Mouse (Mus musculus): ENCODE data around the gene Gm28051.

Gm28051 gene

DNA sequence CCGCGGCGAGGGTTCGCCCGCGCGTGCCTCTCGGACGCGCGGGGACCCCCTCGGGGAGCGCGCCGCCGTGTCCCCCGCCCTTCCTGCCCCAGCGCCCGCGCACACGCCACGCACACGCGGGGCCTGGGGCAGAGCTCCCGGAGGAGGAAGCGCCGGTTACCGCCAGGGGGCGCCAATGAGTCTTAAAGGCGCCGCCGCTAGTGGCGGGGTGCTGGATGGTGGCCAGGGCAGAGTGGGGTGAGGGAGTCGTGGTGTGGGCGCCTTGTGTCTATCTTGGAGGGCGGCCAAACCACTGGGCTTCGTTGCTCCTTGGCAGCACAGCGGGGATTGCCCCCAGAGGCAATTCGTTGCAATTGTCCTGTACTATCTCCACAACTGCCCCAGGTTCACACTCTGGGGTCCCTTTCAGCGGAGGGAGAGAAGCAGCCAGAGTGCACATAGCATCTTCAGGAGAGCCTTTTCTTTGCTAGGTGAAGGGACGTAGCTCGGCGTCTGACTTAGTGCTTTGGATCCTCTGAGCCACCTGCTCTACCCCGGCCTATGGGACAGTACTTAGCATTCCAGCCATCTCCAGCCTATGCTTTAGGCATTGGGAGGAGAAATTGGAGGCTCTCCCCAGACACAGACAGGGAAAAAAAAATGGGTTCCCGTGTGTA lies 52.2 kb downstream of the Gm28051 start:
- DNase-seq: peak; percentile 92 to 94

GRCm38 (mm10) chr12:102704457-102705198 lies 52.9 kb downstream of the Gm28051 start, which contains the start of gene Itpk1:
TSS of gene Itpk1 (minus strand) at chr12:102704930.
- DNase-seq: peak; percentile 70 to 82

GRCm38 (mm10) chr12:102703921-102704408 lies 53.6 kb downstream of the Gm28051 start:
- DNase-seq: no peak

GRCm38 (mm10) chr12:102703441-102703840 lies 54.1 kb downstream of the Gm28051 start:
- no peak for DNase-seq

DNA sequence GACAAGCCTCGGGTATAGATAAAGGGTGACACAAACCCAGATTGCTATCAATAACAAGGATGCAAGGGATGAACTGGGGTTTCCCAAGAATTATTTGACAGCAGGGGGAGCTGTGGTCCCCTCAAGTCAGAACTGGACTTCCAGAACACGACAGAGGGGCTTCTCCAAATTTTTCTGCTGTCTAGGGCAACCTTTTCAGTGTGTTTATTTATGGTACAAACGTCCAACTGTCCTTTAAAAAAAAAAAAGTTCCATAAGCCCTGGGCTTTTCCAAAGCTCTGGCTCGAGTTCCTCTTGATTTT lies 54.5 kb downstream of the Gm28051 start:
- DNase-seq: peak; percentile 50 to 67

DNA sequence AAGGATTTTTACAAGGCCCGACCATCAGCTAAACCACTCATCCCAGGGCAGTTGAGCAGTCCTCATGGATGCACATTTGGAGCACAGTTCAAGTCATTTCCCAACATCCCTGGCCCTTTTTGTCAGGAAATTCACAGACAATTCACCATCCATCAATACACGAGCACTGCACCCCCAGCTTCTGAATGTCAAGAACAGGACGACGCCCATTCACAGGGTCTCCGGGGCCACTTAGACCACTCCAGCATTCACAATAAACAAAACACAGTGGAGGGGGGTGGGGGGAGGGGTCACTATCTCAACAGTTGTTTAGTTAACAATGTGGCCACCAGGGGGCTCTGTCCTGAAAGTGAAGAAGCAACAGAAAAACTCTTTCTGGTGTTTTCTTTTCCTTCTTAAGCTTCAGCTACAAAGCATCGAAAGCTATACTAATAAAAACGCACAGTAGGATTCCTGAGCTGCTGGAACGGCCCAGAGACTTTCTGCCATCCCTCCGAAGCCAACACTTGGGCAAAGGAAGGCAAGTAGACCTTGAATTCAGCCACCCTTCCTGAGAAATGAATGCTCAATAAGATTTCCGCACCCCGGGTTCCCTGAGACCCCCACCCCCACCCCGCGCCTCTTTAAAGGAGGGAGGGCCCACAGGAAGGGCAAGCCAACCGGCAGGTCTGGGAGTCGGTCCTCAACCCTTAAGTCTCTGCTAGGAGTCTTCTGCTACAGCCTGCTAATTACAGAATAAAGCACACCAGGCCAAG lies 55.0 kb downstream of the Gm28051 start:
- peak; percentile 93 to 94 for DNase-seq

DNA sequence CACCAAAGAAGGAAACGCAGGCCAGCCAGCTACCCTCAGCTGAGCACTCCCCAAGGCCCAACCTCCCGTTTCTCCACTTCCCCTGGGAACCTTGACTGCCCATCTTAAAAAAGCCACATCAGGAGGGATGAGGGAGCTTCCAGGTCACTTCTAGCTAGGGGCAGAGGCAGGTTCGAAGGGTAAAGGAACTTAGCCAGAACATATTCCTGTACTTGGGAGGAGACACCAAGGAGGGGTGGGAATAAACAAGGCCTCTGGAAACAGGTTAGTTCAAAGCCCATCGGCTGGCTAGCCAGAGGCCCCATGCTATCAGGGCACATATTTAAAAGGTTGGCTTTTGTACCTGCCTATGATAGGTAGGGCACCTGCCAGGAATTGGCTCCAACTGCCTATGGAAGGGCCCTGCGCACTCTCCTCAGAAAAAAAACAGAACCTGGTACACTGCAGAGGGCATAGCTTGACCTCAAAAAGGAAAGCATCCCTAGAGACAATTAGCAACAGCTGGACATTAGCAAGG lies 55.8 kb downstream of the Gm28051 start:
- DNase-seq: no peak

DNA sequence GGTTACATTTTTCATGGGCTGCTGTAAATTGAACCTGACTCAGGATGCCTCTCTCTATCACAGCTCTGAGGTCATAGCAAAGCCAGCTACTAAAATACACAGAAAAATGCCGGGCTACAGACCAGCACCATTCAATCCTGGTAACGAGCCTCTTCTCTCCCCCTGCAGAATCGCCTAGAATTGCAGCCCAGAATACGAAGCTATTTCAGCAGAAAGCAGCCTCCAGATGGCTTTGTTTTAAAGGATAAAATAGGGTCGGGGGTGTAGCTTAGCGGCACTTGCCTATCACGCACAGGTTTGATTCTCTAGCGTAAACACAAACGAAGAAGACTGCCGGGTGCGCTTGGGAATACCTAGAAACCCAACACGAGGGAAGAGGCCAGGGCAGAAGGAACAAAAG lies 57.1 kb downstream of the Gm28051 start:
- DNase-seq: no peak

DNA sequence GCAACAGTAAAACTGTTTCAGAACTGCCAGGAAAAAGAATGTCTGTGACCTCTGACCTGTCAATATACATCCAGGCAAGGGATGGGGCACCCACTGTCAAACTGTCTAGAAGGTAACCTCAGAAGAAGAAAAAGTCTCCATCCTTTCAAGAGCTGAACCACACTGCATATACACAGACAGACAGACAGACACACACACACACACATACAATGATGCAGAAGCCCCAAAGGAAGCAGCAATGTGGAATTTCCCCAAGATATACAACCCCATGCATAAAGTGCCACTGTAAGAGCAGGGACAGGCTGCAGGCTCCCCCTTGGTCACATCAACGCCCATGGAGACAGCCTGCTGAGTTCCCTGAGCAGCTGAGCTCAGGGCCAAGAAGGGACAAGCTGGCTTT lies 58.4 kb downstream of the Gm28051 start:
- no peak for DNase-seq

DNA sequence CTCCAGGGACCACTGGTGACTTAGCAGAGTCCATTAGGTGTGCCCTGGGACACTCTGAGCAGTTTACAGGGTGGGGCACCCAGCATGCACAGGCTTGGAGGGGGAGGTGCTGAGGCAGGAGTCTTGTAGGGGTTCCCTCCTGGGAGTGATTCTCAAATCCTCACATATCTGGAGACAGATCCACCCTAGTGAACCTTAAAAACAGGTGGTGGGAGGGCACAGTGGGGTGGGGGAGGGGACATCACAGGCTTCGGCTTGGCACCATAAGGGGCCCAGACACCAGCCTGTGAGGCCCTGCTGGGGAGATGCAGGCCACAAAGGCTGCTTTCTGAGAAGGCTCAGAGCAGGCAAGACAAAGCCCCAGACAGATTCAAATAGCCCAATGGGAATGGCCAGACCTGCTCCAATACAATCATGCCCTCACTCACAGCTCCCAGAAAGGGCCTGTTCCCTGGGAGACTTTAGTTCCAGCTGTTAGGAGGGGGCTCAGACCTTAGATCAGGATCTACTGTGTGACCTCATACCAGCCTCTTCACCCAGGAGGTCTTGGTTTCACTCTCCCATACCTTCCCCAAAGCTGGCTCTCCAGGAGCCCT lies 59.4 kb downstream of the Gm28051 start:
- no peak for DNase-seq

- no peak for DNase-seq
These were observed 60.2 kb downstream of the Gm28051 start for GRCm38 (mm10) chr12:102697381-102697780.

DNA sequence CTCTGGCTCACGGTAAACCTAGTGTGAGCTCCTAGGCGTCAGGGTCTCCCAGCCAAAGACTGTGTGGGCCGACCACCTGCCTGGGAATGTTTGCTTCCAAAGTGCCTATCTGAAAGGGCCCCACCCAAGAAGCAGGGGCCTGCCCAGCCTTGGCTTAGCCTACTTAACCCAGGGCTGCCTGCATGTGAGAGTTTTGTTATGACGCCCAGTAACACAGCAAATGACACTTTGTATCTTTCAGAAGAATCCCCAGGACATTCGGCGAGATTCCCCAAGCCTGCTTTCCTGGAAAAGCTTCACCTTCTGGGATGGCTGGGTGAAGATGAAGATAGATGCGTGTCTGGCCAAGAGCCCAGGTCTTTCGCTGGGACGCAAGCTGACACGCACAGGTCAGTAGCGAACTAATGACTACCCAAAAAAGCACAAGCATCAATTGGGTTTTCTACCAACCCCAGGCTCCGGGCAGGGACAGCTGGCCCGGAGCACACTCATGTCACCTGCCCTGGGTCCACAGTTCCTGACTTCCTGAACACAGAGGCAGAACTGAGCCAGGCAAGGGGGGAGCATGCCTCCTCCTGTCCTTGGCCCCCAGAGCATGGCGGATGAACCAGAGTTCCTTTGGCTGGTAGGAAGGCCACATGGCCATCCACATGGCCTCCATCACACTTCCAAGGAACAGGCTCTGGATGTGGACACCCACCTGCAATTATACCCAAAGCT lies 60.8 kb downstream of the Gm28051 start:
- no peak for DNase-seq

DNA sequence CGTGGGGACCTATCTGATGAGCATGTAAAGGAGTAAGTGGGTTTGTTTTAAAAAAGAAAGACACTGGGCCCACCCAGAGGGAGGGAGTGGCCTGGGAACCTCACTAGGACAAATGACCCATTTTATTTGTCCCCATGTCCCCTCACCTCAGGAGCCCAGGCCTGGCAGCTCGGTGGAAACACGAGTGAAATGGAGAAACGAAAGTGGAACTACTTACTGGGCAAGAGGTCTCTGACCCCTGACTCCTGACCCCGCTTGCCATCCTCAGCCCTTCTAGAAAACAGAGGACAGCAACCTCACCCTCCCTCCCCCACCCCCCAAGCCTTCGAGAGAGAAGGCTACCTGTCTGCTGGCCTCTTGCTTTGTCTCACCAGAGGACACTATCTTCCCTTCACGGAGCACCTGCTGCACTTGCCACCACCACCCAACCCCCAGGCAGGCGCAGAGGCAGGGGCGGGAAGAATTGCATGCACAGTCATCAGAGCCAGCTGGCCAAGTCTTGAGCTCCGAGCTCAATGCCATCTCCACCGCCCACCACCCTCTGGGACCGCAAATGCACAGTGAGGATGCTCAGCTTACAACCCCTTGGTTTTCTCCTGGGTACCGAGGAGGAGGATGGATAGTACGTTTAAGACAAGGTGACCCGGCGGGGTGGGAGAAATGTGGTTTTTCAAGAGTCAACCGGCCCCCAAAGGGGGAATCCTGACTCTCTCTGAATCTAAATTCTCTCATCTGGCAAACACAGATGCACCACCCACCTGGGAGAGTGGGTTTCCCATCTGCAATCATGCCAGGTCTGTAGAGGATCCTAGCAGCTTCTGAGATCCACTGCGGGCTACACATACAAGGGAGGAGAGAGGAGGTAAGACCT lies 62.0 kb downstream of the Gm28051 start:
- DNase-seq: no peak

DNA sequence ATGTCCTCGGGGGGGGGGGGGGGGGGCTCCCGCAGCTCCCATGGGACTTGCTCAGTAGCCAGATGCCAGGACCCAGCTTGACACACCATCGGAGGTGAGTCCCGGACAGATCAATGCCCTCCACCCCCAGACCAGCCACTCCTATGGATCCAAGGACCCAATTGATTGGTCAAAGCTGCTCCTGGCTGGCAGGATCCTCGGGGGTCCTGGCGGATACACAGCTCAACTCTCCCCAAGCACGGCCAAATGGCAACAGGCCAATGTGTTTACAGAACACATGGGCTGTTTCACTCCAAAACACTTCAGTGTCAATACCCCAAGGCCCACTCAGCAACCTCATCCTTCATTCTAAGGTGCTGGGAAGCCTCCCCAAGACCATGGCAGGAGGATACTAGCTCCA lies 65.8 kb downstream of the Gm28051 start:
- DNase-seq: no peak

DNA sequence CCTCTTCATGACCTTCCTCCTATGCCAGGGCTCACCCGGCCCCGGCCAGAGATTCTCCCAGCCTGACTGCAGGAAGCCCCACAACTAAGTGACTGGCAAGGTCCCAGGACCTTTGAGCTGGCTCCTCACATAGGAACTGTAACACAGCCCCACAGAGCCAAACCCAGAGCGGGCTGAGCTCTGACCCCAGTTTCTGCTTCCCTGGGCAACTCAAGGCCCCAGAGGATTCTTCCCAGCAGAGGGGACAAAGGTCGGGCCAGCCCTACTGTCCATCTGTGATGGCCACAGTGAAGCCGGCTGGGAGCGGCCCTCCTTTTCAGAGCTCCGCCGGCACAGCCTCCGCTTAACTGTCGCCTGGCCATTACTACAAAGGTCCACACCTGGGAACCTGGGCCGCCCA lies 66.4 kb downstream of the Gm28051 start:
- DNase-seq: peak; percentile 70 to 82

DNA sequence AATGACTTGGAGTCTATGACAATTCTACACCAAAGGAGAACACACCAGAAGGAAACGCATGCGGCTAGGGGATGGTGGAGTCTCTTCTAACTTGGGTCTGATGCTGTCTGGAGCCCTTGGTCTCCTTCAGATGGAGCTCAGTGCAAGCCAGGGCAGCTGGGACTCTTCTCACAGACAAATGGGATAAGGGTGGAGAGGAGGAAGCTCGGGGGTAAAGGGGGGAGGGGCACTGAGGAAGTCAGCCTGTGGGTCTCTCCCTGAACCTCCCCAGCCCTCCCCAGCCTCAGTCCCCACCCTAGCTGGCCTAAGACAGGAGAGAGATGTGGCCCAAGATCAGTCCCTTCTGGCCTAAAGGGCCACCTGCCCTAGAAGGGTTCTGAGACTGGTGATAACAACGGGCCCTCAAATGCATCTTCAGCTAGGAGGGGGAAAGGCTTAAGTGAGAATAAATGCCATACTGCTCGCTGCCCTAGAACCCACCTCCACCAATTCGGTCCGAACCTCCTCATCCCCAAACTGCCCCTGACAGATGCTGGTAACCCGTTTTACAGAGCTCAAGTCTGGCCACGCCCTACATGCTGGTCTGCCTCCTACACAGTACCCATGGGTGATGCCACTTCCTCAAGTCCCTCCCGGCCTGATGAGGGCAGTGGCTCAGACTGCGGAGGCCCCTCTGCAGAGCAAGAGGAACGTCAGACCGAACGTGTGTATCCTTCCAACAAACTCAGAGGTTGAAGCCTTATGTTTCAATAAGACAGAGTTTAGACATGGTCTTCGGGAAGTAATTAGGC lies 67.6 kb downstream of the Gm28051 start:
- peak; percentile 53 to 68 for DNase-seq

GRCm38 (mm10) chr12:102686321-102686720 lies 71.2 kb downstream of the Gm28051 start:
- no peak for DNase-seq

DNA sequence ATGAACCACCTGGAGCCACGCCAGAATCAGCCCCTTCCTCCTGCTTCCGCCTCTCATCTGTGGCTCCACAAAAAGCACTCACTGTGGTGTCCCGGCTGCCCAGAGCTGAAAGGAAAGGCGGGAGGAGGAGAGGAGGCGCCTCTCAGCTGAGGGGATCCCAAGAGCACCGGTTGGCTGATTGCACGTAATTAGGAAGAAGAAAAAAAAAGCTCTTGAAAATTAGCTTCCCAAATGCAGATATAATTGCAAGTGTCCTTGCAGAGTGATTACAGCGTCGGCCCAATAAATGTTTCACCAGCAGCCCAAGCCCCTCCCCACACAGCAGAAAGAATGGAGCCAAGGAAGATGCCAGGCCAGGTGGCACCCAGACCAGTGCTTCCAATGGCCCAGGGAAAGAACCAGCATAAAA lies 72.0 kb downstream of the Gm28051 start:
- no peak for DNase-seq

DNA sequence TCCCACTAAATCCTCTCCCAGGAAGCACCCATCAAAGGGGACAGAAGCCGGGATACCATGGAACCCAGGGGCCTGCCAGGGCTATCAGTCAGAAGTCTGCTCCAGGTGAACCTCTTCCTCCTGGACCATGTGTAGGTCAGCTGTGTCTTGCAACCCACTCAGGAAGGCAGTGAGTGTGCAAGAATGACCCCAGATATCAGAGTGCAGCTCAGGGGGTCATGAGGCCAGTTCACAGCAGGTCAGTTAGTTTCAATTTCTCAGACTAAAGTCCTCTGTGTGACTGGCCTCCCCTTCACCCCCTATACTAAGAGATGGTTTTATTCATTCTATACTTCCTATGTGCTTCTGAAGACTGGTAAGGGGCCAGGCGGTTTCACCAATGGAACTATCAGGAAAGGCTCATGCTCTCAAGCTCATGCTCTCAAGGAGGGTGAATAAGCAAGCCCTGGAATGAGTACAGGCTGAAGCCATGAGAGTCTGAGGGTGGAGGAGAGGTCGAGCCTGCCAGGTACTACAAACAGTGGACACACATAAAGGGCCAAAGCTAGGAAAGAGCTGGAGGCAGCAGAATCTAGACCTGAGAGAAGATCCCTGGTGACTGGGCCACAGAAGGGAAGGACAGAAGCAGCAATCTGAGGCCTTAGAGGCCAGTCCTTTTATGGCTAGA lies 72.7 kb downstream of the Gm28051 start:
- no peak for DNase-seq

GRCm38 (mm10) chr12:102683979-102684378 lies 73.6 kb downstream of the Gm28051 start:
- no peak for DNase-seq

All from kidney, postnatal 4 days (tissue).